16 mouse cellular contexts compared by ENCODE assay signal in the genomic region with DNA sequence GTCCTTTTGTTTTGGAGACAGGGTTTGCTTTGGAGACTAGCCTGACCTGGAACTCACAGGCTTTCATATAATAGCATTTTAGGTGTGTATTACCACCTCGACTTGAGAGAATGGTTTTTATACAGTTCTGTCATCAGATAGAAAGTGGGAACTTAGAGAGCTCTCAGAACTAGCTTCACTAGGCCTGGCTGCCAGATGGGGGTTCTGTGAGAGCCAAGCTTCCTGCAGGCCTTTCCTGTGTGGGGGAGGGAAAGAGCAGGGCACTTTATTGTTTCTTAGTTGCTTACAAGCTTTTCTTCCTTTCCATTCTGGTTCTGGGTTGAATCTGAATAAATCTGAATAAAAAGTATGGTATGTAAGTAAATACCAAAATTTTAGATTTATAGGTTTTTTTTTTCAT. TPM values are rescaled to one million over a fixed set of nuclear protein-coding genes. Genes with fewer than 3 reads are reported as not detected.
DNase-seq lines count a peak whose midpoint lies in the region; ATAC-seq lines count a peak whose summit lies in the region.
"Had no signal": no experiment of that assay in that cellular context is flagged by ENCODE, and none has a peak within 500 bp of the region (broad histone marks: within the 10 kb centered on the region; RNA-seq: fewer than 3 reads in every experiment).

No protein-coding gene starts in this region.

- WGBS in heart, embryonic 10.5 days, result 59% methylated on average over 1 of the region's 1 CpGs
- 82% methylated on average over 1 of the region's 1 CpGs for WGBS in hindbrain, embryonic 12.5 days

- H3K9ac ChIP-seq in hindbrain, embryonic 12.5 days, result no peak overlapping the region
- H3K9ac ChIP-seq: midbrain, embryonic 15.5 days; neural tube, embryonic 12.5 days had no signal

- H3K36me3 ChIP-seq in heart, embryonic 10.5 days, result peaks cover 13% of the 10 kb centered on the region; the same call in 1 of the 2 replicates
- peaks cover 15% of the 10 kb centered on the region for H3K36me3 ChIP-seq in hindbrain, embryonic 12.5 days
- H3K36me3 ChIP-seq: midbrain, embryonic 15.5 days; neural tube, embryonic 12.5 days had no signal

- 0 out of 2 replicates have a peak overlapping the region, but pooled peaks have one; percentile 13 for H3K27ac ChIP-seq in heart, embryonic 10.5 days
- H3K27ac ChIP-seq in hindbrain, embryonic 12.5 days, result no peak overlapping the region
- H3K27ac ChIP-seq: forebrain, embryonic 10.5 days; midbrain, embryonic 15.5 days; neural tube, embryonic 12.5 days had no signal

- H3K9me3 ChIP-seq in heart, embryonic 10.5 days, result no peaks in the 10 kb centered on the region
- H3K9me3 ChIP-seq in hindbrain, embryonic 12.5 days (replicated peaks), result no peaks in the 10 kb centered on the region
- H3K9me3 ChIP-seq: forebrain, embryonic 10.5 days; G1E; midbrain, embryonic 15.5 days; neural tube, embryonic 12.5 days had no signal

- no peak overlapping the region for H3K4me3 ChIP-seq in heart, embryonic 10.5 days
- H3K4me3 ChIP-seq in hindbrain, embryonic 12.5 days, result no peak overlapping the region
- H3K4me3 ChIP-seq: forebrain, embryonic 10.5 days; midbrain, embryonic 15.5 days; neural tube, embryonic 12.5 days had no signal

- ATAC-seq in hindbrain, embryonic 12.5 days (ENCODE audit: low FRiP score), result no peak
- ATAC-seq: lung, postnatal 0 days; midbrain, embryonic 15.5 days had no signal

- 0 out of 2 replicates have a peak, but pooled peaks cover 3% of the 10 kb centered on the region for H3K4me1 ChIP-seq in heart, embryonic 10.5 days
- H3K4me1 ChIP-seq in hindbrain, embryonic 12.5 days, result 0 out of 2 replicates have a peak, but pooled peaks cover 5% of the 10 kb centered on the region
- H3K4me1 ChIP-seq: neural tube, embryonic 12.5 days had no signal

- no peak overlapping the region for H3K4me2 ChIP-seq in hindbrain, embryonic 12.5 days (replicated peaks)
- H3K4me2 ChIP-seq: midbrain, embryonic 15.5 days; neural tube, embryonic 12.5 days had no signal

- peak; percentile 14 for DNase-seq in embryo, embryonic 10.5 days (ENCODE audit: low spot score)
- no peak for DNase-seq in embryo, embryonic 9.5 days (ENCODE audit: extremely low spot score)
- peak; percentile 39 for DNase-seq in layer of hippocampus, adult 9-11 months
- DNase-seq in layer of hippocampus, adult 9-10 months (ENCODE audit: low spot score), result no peak
- DNase-seq in 416B (ENCODE audit: low read depth), result peak; percentile 56
- no peak for DNase-seq in heart, embryonic 10.5 days (ENCODE audit: low spot score)
- DNase-seq in frontal cortex, postnatal 14 days (ENCODE audit: low spot score in 2 of 2), result no peak
- DNase-seq: gastrocnemius, postnatal 10 days; retina, postnatal 1 day; thymus, adult 18-20 months had no signal

- no peaks in the 10 kb centered on the region for H3K27me3 ChIP-seq in heart, embryonic 10.5 days (ENCODE audit: insufficient read depth, poor library complexity, severe bottlenecking)
- H3K27me3 ChIP-seq in hindbrain, embryonic 12.5 days, result no peaks in the 10 kb centered on the region
- H3K27me3 ChIP-seq: midbrain, embryonic 15.5 days; neural tube, embryonic 12.5 days had no signal

RNA-seq across cellular contexts. Expression of gene Atg5, which starts 54.0 kb away (rescaled TPM):
- polyA plus RNA-seq in heart, embryonic 10.5 days (2016; fragmentation: Nextera tagmentation; extraction: Ambion mirVana), result 29.8 and 38.4 TPM in 2 replicates
- 46.7 and 50.6 TPM in 2 replicates for polyA plus RNA-seq in hindbrain, embryonic 12.5 days (2016; fragmentation: Nextera tagmentation; extraction: Ambion mirVana)

Comparison
In these comparisons a context has a peak if more than half of its experiments do, and no peak if none do; other contexts are left out.
1. DNase-seq: peak in embryo, embryonic 10.5 days (single experiment), layer of hippocampus, adult 9-11 months (single experiment) and 416B (single experiment); none in embryo, embryonic 9.5 days (single experiment), layer of hippocampus, adult 9-10 months (single experiment), heart, embryonic 10.5 days (single experiment) and frontal cortex, postnatal 14 days (0 of 2).